Mouse (Mus musculus) liver, postnatal 0 days (tissue): ENCODE data around the gene Kdm2a.

ENCODE experiments used
- CTCF ChIP-seq: sonication (generic); IDR thresholded peaks from 2 replicates; pipeline ENCODE4 v1.5.1; 2016; ENCODE audit warnings: antibody characterized with exemption, low read depth
- EP300 ChIP-seq: IDR thresholded peaks from 2 replicates; pipeline ENCODE4 v1.6.1; 2016; ENCODE audit warnings: antibody characterized with exemption, low read depth, mild to moderate bottlenecking

DNA sequence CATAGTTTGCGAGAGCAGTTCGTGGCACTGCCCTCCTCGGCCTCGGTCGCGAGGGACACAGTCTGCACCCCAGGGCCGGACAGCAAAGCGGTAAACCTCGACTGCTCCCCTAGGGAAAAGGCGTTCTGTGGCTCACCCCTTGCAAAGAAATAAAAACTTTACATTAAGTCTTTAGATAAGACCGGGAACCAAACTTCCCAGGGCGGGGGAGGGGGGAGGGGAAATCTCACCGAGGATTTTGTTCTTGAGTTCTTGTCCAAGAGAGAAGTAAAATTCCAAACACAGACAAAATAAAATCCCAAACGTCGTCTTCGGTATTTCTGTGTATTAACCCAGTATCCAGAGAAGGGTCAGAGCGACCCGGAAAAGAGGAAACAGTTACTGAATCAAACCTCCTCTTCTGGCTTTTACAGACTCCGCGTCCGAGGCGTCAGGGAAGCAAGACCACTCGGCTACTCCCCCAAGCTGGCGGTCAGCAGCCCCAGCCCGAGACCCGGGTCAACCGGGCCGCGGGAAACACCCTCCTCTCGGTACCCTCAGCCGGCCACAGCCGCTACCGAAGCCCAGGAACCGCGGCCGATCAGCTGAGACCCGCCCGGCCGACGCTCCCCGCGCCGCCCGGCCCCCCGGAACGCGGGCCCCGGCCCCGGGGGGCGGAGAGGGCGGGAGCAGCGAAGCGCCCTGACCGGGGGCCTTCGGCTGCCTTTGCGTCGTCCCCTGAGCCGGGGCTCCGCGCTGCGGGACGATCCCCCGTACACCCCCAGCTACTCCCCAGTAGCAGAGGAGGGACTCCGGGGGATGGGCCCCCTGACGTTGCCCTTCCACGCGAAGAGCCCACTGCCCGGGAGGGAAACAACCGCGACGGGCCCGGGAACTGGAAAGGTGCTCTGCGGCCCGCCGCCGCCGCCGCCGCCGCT is 1.7 kb downstream of the Kdm2a start:
- no peak for TF ChIP-seq CTCF
- TF ChIP-seq EP300: no peak
